Mouse (Mus musculus) intestine, embryonic 15.5 days (tissue): ENCODE data around the gene Creb3l4. TPM values are rescaled to one million over a fixed set of nuclear protein-coding genes. Genes with fewer than 3 reads are reported as not detected.

Experiments used
- ATAC-seq: fragments of 200-750 bp; cut with Nextera tagmentation; 2 replicates; pipeline ENCODE4 v1.8.0; 2017; ENCODE audit warnings: moderate TSS enrichment, moderate library complexity
- H3K27ac ChIP-seq: fragments of 300-500 bp; sonication (generic); 2 replicates; pipeline ENCODE4 v1.5.1; 2015; ENCODE audit warnings: mild to moderate bottlenecking, inconsistent platforms
- H3K27me3 ChIP-seq: fragments of 300-500 bp; sonication (generic); replicated peaks from 2 replicates; pipeline ENCODE4 v1.6.1; 2015; ENCODE audit warnings: inconsistent platforms
- H3K36me3 ChIP-seq: fragments of 300-500 bp; sonication (generic); 2 replicates; pipeline ENCODE4 v1.6.1; 2015; ENCODE audit warnings: inconsistent platforms
- H3K4me1 ChIP-seq: fragments of 300-500 bp; sonication (generic); replicated peaks from 2 replicates; pipeline ENCODE4 v1.6.1; 2015; ENCODE audit warnings: inconsistent platforms
- H3K4me2 ChIP-seq: fragments of 300-500 bp; sonication (generic); replicated peaks from 2 replicates; pipeline ENCODE4 v1.6.1; 2015; ENCODE audit warnings: mild to moderate bottlenecking, inconsistent platforms
- H3K4me3 ChIP-seq: fragments of 300-500 bp; sonication (generic); replicated peaks from 2 replicates; pipeline ENCODE4 v1.5.1; 2015; ENCODE audit warnings: inconsistent platforms
- H3K9ac ChIP-seq: fragments of 300-500 bp; sonication (generic); 2 replicates; pipeline ENCODE4 v1.6.1; 2015; ENCODE audit warnings: inconsistent platforms
- H3K9me3 ChIP-seq: fragments of 300-500 bp; sonication (generic); 2 replicates; pipeline ENCODE4 v1.6.1; 2016; ENCODE audit warnings: inconsistent platforms
- WGBS: fragments of 180-500 bp; shearing (Covaris S2); methylation state at CpG from one replicate; pipeline ENCODE4 v1.1.7; 2015; 5-methylcytosine and 5-hydroxymethylcytosine counted together
- polyA plus RNA-seq: library from polyadenylated mRNA; unstranded; fragments of >200 nt; fragmentation: Nextera tagmentation; extraction: Ambion mirVana; gene quantifications from 2 replicates; pipeline ENCODE4 v1.2.1, GENCODE M21; 2015

Creb3l4 gene
- polyA plus RNA-seq, 1 experiment from 2014 or later = 10.7 TPM

DNA sequence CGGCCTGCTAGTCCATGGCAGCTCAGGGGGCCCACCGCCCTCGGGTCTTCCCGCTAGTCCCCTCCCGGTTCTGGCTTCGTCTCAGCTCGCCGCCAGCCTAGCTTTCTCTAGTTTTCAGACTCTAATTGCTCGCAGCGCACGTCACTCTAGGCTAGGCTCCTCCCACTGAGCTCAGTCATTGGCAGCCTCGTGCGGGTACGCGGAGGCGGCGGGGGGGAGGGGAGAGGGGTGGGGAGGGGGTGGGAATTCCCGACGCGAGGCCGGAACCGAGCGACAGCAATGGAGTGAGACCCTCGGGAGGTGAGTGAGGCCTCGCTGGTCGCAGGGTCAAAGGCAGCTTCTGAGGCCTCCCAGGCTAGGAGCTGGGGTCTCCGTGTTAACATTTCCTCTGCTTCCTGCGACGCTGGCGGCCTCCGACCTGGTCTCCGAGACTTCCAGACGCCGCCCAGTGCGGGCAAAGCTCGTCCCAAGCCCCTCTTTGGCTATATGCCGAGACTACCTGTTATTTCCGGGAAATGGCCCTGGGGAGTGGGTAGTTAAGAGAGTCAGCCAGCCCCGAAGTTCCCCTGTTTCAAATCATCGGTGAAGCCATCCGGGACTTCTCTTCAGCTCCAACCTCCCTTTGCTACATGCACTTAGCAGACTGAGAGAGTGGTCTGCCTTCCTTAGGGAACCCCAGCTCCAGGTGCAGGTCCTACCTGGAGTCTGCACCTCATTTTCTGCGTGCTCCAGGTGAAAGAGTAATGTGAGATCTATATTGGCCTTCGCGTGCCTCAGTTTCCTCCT, 4.8 kb upstream of the Creb3l4 start, which contains the start of gene Slc39a1:
Gene Slc39a1 (plus strand): TSS at position 213 of the 786 bp plus-strand sequence.
- Histone ChIP-seq H3K36me3 (peaks cover 7% of the 10 kb centered on the region; the same call in 1 of the 2 replicates), H3K27me3 (no peaks in the 10 kb centered on the region), H3K9ac (peak within 1 kb of the TSS; percentile 78), H3K27ac (peak within 1 kb of the TSS; percentile 94), H3K4me2 (peak within 1 kb of the TSS; percentile 87), H3K4me3 (peak within 1 kb of the TSS; percentile 76), H3K9me3 (no peaks in the 10 kb centered on the region), H3K4me1 (peaks cover 16% of the 10 kb centered on the region; the same call in 1 of the 2 replicates)
- under 1% methylated on average over 44 of the region's 44 CpGs for WGBS
- ATAC-seq = peak; percentile 95

DNA sequence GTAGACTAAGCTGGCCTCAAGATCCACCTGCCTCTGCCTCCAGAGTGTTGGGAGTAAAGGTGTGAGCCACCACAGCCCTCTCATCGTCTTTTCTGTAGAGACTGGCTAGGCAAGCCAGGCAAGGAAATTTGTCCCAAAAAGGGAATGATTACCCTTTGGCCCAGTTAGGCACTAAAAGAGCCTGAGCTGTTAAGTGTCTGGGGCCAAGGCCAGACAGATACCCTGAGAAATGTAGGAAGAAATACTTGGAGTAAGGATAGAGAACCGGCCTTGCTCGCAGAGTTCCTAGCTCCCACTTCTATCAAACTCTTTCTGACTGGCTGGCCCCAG, 4.3 kb upstream of the Creb3l4 start:
- ATAC-seq = no peak; the same call in none of the 2 replicates
- Histone ChIP-seq H3K4me2 (peak overlapping the region; percentile 87), H3K36me3 (peaks cover 7% of the 10 kb centered on the region; the same call in 1 of the 2 replicates), H3K4me3 (peak overlapping the region; percentile 76), H3K9ac (peak overlapping the region; percentile 46), H3K9me3 (no peaks in the 10 kb centered on the region), H3K4me1 (peaks cover 22% of the 10 kb centered on the region), H3K27me3 (no peaks in the 10 kb centered on the region), H3K27ac (peak overlapping the region; percentile 94)
- WGBS = under 1% methylated on average over 3 of the region's 3 CpGs

DNA sequence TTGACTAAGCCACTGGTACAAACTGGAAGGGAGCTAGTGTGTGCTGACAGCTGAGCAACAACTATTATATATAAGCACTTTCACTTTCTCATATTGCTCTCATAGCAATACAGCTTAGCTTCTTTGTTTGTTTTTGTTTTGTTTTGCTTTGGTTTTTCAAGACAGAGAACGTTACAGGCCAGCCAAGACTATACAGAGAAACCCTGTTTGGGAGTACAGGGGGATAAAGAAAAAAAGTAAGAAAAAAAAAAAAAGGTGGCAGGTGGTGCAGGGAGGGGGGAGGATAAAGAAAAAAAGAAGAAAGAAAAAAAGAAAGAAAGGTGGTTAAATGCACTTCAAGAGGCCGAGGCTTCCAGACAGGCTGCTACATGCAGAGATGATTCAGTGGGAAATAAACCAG, 2.1 kb upstream of the Creb3l4 start:
- no peak overlapping the region for H3K4me3 ChIP-seq
- H3K9ac ChIP-seq = no peak overlapping the region
- H3K27ac ChIP-seq = no peak overlapping the region
- no peak for ATAC-seq
- peaks cover 23% of the 10 kb centered on the region for H3K4me1 ChIP-seq
- 50% methylated on average over 2 of the region's 2 CpGs for WGBS
- no peaks in the 10 kb centered on the region for H3K36me3 ChIP-seq
- no peak overlapping the region for H3K4me2 ChIP-seq
- no peaks in the 10 kb centered on the region for H3K9me3 ChIP-seq
- H3K27me3 ChIP-seq = no peaks in the 10 kb centered on the region

GRCm38 (mm10) chr3:90241669-90242358, 1.5 kb downstream of the Creb3l4 start:
- no peak overlapping the region for H3K4me3 ChIP-seq
- H3K36me3 ChIP-seq = no peaks in the 10 kb centered on the region
- WGBS = 85% methylated on average over 10 of the region's 10 CpGs
- no peaks in the 10 kb centered on the region for H3K27me3 ChIP-seq
- no peak overlapping the region for H3K27ac ChIP-seq
- H3K9me3 ChIP-seq = no peaks in the 10 kb centered on the region
- no peak overlapping the region for H3K9ac ChIP-seq
- peak overlapping the region; percentile 74; the same call in 1 of the 2 replicates for H3K4me2 ChIP-seq
- peaks cover 13% of the 10 kb centered on the region for H3K4me1 ChIP-seq
- no peak for ATAC-seq

- H3K4me3 ChIP-seq = no peak overlapping the region
- ATAC-seq = no peak
These were observed 2.1 kb downstream of the Creb3l4 start for GRCm38 (mm10) chr3:90241251-90241650.

DNA sequence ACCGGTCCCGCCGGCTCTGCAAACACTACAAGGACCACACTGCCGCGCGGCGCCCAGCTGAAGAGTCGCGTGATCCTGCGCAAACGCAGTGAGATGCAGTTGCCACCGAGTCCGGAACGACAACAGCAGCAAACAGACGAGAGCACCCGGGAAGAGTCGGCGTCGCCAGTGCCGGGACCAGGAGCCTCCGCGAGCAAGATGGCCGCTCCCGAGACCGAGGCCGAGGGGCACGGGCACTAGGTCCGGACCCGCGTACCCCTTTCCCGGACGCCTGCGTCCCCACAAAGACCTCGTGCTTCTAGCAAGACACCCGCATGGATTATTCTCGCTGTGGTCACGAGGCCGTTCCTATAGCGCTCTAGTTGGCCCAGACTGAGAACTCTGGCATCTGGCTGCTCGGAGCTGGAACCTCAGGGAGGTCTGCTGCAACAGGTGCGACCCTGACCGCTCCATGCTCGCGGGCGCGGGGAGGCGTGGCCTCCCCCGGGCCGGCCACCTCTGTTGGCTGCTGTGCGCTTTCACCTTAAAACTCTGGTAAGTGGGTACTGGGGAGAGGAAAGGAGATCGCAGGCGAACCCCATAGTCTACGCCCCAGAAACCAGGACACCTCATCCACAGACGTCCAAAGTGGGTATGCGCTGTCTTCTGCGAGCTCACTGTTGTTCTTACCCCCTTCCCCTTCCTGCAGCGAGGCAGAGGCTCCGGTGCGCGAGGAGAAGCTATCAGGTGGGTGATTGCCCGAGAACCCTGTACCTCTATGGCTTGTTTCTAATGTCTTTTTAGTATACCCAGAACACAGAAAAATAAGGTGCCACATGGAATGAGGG, 11.6 kb downstream of the Creb3l4 start, which contains the start of gene Jtb:
Gene Jtb (plus strand): TSS at position 91 of the 827 bp plus-strand sequence.
- Histone ChIP-seq H3K9me3 (no peaks in the 10 kb centered on the region), H3K27me3 (no peaks in the 10 kb centered on the region), H3K4me2 (peak within 1 kb of the TSS; percentile 76), H3K27ac (peak within 1 kb of the TSS; percentile 88), H3K4me1 (peaks cover 2% of the 10 kb centered on the region; the same call in 1 of the 2 replicates), H3K4me3 (peak within 1 kb of the TSS; percentile 75), H3K36me3 (peaks cover 15% of the 10 kb centered on the region), H3K9ac (peak within 1 kb of the TSS; percentile 84)
- peak; percentile 99 for ATAC-seq
- under 1% methylated on average over 61 of the region's 61 CpGs for WGBS

More at GRCm38 (mm10) chr3:90241251-90241650, 2.1 kb downstream of the Creb3l4 start:
- Histone ChIP-seq H3K4me1 (peaks cover 13% of the 10 kb centered on the region), H3K4me2 (no peak overlapping the region), H3K9me3 (no peaks in the 10 kb centered on the region), H3K27me3 (no peaks in the 10 kb centered on the region), H3K9ac (no peak overlapping the region), H3K27ac (no peak overlapping the region), H3K36me3 (no peaks in the 10 kb centered on the region)
- 91% methylated on average over 2 of the region's 2 CpGs for WGBS

GRCm38 (mm10) chr3:90231075-90231474, 12.2 kb downstream of the Creb3l4 start:
- Histone ChIP-seq H3K27me3 (no peaks in the 10 kb centered on the region), H3K4me2 (peak overlapping the region; percentile 76), H3K4me1 (peaks cover 2% of the 10 kb centered on the region; the same call in 1 of the 2 replicates), H3K27ac (peak overlapping the region; percentile 88; the same call in 1 of the 2 replicates), H3K9ac (peak overlapping the region; percentile 26; the same call in 1 of the 2 replicates), H3K9me3 (no peaks in the 10 kb centered on the region), H3K36me3 (peaks cover 15% of the 10 kb centered on the region), H3K4me3 (peak overlapping the region; percentile 75)
- 10% methylated on average over 8 of the region's 8 CpGs for WGBS
- no peak for ATAC-seq

- H3K27ac ChIP-seq = no peak overlapping the region
- H3K9me3 ChIP-seq = no peaks in the 10 kb centered on the region
- no peaks in the 10 kb centered on the region for H3K27me3 ChIP-seq
- H3K4me1 ChIP-seq = peaks cover 9% of the 10 kb centered on the region
- no peak overlapping the region for H3K4me2 ChIP-seq
- no peak overlapping the region for H3K4me3 ChIP-seq
- H3K36me3 ChIP-seq = 0 out of 2 replicates have a peak, but pooled peaks cover 4% of the 10 kb centered on the region
- no peak for ATAC-seq
- 83% methylated on average over 10 of the region's 10 CpGs for WGBS
- no peak overlapping the region for H3K9ac ChIP-seq
These were observed 19.0 kb downstream of the Creb3l4 start for GRCm38 (mm10) chr3:90224331-90224730.

DNA sequence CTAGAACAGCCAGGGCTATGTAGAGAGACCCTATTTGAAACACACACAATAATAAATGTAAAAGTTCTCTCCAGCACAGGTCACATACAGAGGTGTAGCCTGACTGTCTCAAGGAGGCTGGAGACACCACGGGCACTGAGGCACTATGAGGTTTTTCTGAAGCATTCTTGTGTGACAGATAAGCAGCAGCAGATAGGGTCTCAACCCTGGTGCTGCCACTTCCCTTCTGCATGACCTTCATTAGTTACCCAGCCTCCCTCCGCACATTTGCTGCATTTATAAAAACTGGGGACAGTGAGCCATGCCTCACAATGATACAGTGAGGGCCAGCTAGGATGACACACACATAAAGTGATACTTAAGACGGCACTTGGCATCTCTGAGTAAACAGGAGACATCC, 20.4 kb downstream of the Creb3l4 start:
- H3K36me3 ChIP-seq = 0 out of 2 replicates have a peak, but pooled peaks cover 4% of the 10 kb centered on the region
- no peak overlapping the region for H3K4me3 ChIP-seq
- H3K27ac ChIP-seq = no peak overlapping the region
- ATAC-seq = no peak
- no peaks in the 10 kb centered on the region for H3K9me3 ChIP-seq
- 69% methylated on average over 3 of the region's 3 CpGs for WGBS
- no peak overlapping the region for H3K9ac ChIP-seq
- H3K4me2 ChIP-seq = no peak overlapping the region
- H3K4me1 ChIP-seq = peaks cover 9% of the 10 kb centered on the region
- no peaks in the 10 kb centered on the region for H3K27me3 ChIP-seq

GRCm38 (mm10) chr3:90222455-90222854, 20.9 kb downstream of the Creb3l4 start:
- Histone ChIP-seq H3K9ac (no peak overlapping the region), H3K27me3 (no peaks in the 10 kb centered on the region), H3K27ac (no peak overlapping the region), H3K4me2 (no peak overlapping the region), H3K9me3 (no peaks in the 10 kb centered on the region), H3K36me3 (0 out of 2 replicates have a peak, but pooled peaks cover 4% of the 10 kb centered on the region), H3K4me1 (peaks cover 9% of the 10 kb centered on the region), H3K4me3 (no peak overlapping the region)
- 86% methylated on average over 4 of the region's 4 CpGs for WGBS
- no peak for ATAC-seq

GRCm38 (mm10) chr3:90221123-90221522, 22.2 kb downstream of the Creb3l4 start:
- WGBS = 15% methylated on average over 5 of the region's 5 CpGs
- H3K9me3 ChIP-seq = no peaks in the 10 kb centered on the region
- H3K4me2 ChIP-seq = peak overlapping the region; percentile 80
- H3K27ac ChIP-seq = peak overlapping the region; percentile 89; the same call in 1 of the 2 replicates
- H3K4me1 ChIP-seq = peaks cover 9% of the 10 kb centered on the region
- peak; percentile 5; the same call in 1 of the 2 replicates for ATAC-seq
- 0 out of 2 replicates have a peak, but pooled peaks cover 4% of the 10 kb centered on the region for H3K36me3 ChIP-seq
- no peaks in the 10 kb centered on the region for H3K27me3 ChIP-seq
- H3K9ac ChIP-seq = peak overlapping the region; percentile 55
- H3K4me3 ChIP-seq = peak overlapping the region; percentile 53
